Mouse (Mus musculus) regulatory T cell (primary cell): ENCODE data around the gene Rhox12.

ENCODE experiments used
- in situ Hi-C: fragments of 300-600 bp; cut with MboI, MseI; formaldehyde crosslinking; loops from one replicate; pipeline ENCODE4 v1.15.1; 2025; ENCODE audit warnings: high pct_unique_total_duplicates

Rhox12 gene

DNA sequence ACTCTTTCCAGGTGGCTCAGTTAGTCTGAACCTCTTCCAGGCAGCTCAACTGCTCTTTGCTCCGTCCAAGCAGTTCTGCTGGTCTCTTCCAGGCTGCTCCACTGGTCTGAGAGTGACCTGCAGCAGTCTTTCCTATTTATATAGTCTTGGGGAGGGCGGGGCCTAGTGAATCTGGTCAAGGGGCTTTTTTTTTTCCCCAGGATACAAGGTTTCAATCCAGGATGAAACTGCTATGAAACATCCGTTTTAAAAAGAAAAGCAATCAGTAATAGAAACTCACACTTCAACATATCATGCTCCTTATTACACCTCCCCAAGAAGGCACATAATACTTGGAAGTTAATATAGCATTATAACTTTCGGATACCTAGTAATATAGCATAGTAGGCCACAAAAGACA, at the start of gene Rhox12:
Gene Rhox12 (minus strand): TSS at position 101 of the 400 bp plus-strand sequence.
- in situ Hi-C loops: no loop called here

DNA sequence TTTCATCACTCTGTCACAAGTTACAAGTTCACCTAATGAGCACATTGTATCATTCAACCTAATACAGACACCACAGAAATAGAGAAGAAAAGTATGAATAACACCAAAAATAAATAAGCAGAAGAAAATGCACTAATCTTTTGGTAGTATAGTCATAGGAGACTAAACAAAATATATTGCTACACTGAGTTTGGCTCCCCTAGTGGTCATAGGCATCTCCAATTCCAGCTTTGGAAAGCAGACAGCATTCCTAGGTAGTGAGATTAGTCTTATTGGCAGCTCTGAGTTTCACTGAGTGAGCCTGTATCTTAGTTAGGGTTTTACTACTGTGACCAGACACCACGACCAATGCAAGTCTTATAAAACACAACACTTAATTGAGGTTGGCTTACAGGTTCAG, 48.4 kb upstream of the Rhox12 start:
- in situ Hi-C loops: no loop called here

DNA sequence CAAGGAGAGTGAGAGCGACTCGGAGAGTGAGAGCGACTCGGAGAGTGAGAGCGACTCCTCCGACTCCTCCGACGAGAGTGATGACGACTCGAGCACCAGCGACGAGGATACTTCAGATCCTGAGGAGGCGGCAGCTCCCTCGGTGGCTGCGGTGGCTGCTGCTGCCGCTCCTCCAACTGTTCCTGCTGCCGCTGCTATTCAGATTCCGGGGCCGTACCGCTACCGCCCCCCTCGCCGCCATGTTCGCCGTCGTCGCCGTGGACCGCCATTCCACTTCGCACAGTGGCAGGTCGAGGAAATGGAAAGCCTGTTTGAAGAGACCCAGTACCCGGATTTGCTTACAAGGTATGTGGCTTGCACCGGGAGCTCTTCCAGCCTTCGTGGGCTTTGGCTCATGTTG, 10.8 kb upstream of the Rhox12 start:
- in situ Hi-C loops: no loop called here

DNA sequence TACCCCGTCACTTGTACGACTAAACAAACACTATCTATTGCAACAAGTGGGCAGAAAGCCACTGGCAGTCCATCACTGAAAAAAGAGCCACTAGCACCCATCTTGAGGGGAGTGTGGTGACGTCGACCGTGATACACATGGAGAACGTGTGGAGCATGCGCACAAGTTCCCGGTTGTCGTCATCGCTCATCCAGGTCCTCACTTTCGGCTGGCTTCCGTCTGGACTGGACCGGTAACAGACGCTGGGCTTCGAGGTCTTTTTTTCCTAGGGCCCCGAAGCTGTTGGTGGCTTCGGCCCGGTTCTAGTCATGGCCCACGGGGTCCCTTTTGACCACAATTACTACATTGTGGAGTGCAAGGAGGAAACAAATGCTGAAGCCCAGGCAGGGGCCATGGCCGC, 10.3 kb upstream of the Rhox12 start, which contains the start of gene Rhox13:
Gene Rhox13 (plus strand): TSS at position 238 of the 400 bp plus-strand sequence.
- in situ Hi-C loops: no loop called here

- in situ Hi-C loops: no loop called here
Measured at GRCm38 (mm10) chrX:38085041-38085440, 25.7 kb downstream of the Rhox12 start, which contains the start of gene Rhox11. Gene Rhox11 (minus strand): TSS chrX:38085141.

- in situ Hi-C loops: no loop called here
Measured at GRCm38 (mm10) chrX:38084226-38084625, 26.5 kb downstream of the Rhox12 start.

DNA sequence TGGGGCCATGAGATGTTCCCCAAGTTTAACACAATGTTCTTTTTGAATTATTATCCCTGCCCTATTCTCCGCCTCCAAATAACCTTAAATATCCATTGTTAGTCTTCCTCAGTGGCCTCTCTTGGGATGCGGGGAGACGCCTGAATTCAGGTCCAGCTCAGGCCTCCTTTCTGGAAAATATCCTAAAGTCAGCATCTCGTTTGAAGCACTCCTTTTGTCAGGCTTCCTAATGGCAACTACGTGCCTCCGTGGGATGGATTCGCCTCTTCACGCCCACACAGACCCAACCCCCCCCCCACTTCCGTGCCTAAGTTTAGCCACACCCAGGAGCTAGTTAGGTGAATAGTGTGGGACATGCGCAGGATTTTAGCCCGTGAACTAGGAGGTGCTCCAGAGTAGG, 44.5 kb downstream of the Rhox12 start, which contains the start of gene Rhox10:
Gene Rhox10 (plus strand): TSS at position 301 of the 400 bp plus-strand sequence.
- in situ Hi-C loops: no loop called here

GRCm38 (mm10) chrX:38061544-38061943, 49.2 kb downstream of the Rhox12 start:
- in situ Hi-C loops: no loop called here
